Mouse (Mus musculus) kidney, adult 2 months (tissue): Measurements from ENCODE around the gene Cldn9. TPM values are rescaled to one million over a fixed set of nuclear protein-coding genes. Genes with fewer than 3 reads are reported as not detected.
A peak's percentile ranks its signal among the peaks of the same experiment; 100 is the strongest.

Experiments used
- DNase-seq: peaks from one replicate; pipeline ENCODE4 v3.0.0; 2021
- H3K27ac ChIP-seq: fragments of 200-500 bp; 2 replicates; pipeline ENCODE4 v1.5.1; 2012; ENCODE audit warnings: low read depth, low read length, control low read depth, inconsistent platforms; ENCODE audit not compliant: insufficient read depth
- H3K27me3 ChIP-seq: fragments of 200-500 bp; replicated peaks from 2 replicates; pipeline ENCODE4 v1.6.1; 2012; ENCODE audit warnings: mild to moderate bottlenecking, moderate library complexity, low read length, inconsistent platforms; ENCODE audit not compliant: control insufficient read depth, insufficient read depth
- H3K36me3 ChIP-seq: fragments of 200-500 bp; 2 replicates; pipeline ENCODE4 v1.6.1; 2012; ENCODE audit warnings: mild to moderate bottlenecking, moderate library complexity, low read length, inconsistent platforms; ENCODE audit not compliant: control insufficient read depth, insufficient read depth
- H3K4me1 ChIP-seq: fragments of 200-500 bp; 2 replicates; pipeline ENCODE4 v1.6.1; 2011; ENCODE audit warnings: low read length; ENCODE audit not compliant: control insufficient read depth, insufficient read depth
- H3K4me3 ChIP-seq: fragments of 200-500 bp; 2 replicates; pipeline ENCODE4 v1.5.1; 2011; ENCODE audit warnings: mild to moderate bottlenecking, low read depth, low read length, control low read depth; ENCODE audit not compliant: insufficient read depth
- CTCF ChIP-seq: fragments of 200-500 bp; conservative IDR thresholded peaks from 2 replicates; pipeline ENCODE4 v1.5.1; 2011; ENCODE audit warnings: low read depth, mild to moderate bottlenecking, control low read depth, low read length, moderate library complexity, mixed read lengths; ENCODE audit not compliant: insufficient read depth, insufficient read length
- POLR2A ChIP-seq: fragments of 200-500 bp; IDR thresholded peaks from one replicate; pipeline ENCODE4 v1.6.1; 2011; ENCODE audit warnings: low read depth, low read length, control low read depth
- WGBS: fragments of 180-500 bp; shearing (Covaris S2); methylation state at CpG from one replicate; pipeline ENCODE4 v1.1.7; 2018; 5-methylcytosine and 5-hydroxymethylcytosine counted together
- polyA plus RNA-seq: library from polyadenylated mRNA; depleted of rRNA; stranded (reverse); fragments of >200 nt; gene quantifications from 2 replicates; pipeline ENCODE4 v1.2.3, GENCODE M21; 2012

Cldn9 gene
- polyA plus RNA-seq, 1 experiment, result 0.14 TPM

GRCm38 (mm10) chr17:23721886-23722285, 38.1 kb upstream of the Cldn9 start:
- no peak overlapping the region for H3K4me3 ChIP-seq
- 76% methylated on average over 2 of the region's 2 CpGs for WGBS
- TF ChIP-seq POLR2A, result no peak
- TF ChIP-seq CTCF, result no peak
- no peaks in the 10 kb centered on the region for H3K27me3 ChIP-seq
- no peak overlapping the region for H3K27ac ChIP-seq
- DNase-seq, result no peak
- no peaks in the 10 kb centered on the region; the same call in 1 of the 2 replicates for H3K4me1 ChIP-seq
- no peaks in the 10 kb centered on the region for H3K36me3 ChIP-seq

DNA sequence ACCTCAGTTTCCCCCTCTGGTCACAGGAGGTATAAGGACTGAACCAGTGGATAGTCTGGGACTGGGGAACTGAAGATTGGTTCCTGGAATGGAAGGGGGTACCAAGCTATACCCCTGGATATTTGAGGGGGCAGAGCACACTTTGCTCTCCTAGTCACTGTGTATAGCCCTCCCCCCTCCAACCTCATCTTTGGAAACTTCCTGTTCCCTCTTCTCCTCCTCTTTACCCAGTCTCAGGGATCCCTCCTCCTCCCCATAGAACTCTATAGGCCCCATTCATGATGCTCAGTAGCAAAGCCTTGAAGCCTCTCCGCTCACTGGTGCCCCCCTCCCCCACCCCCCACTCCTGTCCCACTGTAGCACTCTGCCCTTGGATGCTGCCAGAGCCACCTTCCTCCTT, 35.6 kb upstream of the Cldn9 start:
- no peaks in the 10 kb centered on the region; the same call in 1 of the 2 replicates for H3K4me1 ChIP-seq
- no peaks in the 10 kb centered on the region for H3K36me3 ChIP-seq
- 39% methylated on average over 1 of the region's 1 CpGs for WGBS
- no peak for DNase-seq
- no peak overlapping the region for H3K27ac ChIP-seq
- H3K27me3 ChIP-seq, result no peaks in the 10 kb centered on the region
- TF ChIP-seq POLR2A, result no peak
- no peak for TF ChIP-seq CTCF
- no peak overlapping the region for H3K4me3 ChIP-seq

- Histone ChIP-seq H3K4me3 (no peak overlapping the region), H3K27me3 (no peaks in the 10 kb centered on the region), H3K36me3 (no peaks in the 10 kb centered on the region), H3K4me1 (no peaks in the 10 kb centered on the region; the same call in 1 of the 2 replicates), H3K27ac (no peak overlapping the region)
- 94% methylated on average over 2 of the region's 2 CpGs for WGBS
- no peak for DNase-seq
- no peak for TF ChIP-seq POLR2A
Measured at GRCm38 (mm10) chr17:23717003-23717402, 33.2 kb upstream of the Cldn9 start.

- Histone ChIP-seq H3K36me3 (no peaks in the 10 kb centered on the region), H3K27ac (no peak overlapping the region), H3K4me3 (no peak overlapping the region), H3K4me1 (no peaks in the 10 kb centered on the region), H3K27me3 (no peaks in the 10 kb centered on the region)
- peak; percentile 78 for DNase-seq
- TF ChIP-seq POLR2A, result no peak
- TF ChIP-seq CTCF, result peak; percentile 91
- WGBS, result 3% methylated on average over 3 of the region's 3 CpGs
Measured at GRCm38 (mm10) chr17:23706212-23706611, 22.4 kb upstream of the Cldn9 start.

DNA sequence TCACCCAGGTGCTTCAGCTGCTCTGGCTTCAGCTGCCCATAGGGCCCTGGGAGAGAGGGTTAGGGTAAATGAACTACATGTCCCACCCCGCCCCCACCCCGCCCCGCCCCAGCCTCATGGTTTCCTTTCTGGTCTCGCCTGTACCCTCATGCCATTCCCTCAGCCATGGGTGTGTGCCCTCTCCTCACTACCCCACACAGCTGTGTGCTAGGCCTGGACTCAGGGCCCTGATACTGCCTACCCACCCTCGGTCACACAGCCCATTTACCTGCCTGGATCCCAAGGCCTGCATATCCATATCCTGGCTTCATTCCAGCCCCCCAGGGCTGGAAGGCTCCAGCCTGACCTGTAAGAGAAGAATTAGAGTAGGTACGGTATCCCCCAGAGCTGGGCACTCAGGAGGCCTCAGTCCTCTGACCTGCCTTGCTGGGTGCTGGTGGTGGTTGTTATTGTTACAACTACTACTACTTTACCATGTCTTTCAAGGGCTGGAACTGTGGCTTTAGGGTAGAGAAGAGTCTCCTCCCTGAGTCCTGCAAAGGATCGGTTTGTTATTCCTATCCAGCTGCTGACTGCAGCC, 21.8 kb upstream of the Cldn9 start:
- no peaks in the 10 kb centered on the region for H3K27me3 ChIP-seq
- no peak for TF ChIP-seq CTCF
- TF ChIP-seq POLR2A, result no peak
- H3K27ac ChIP-seq, result no peak overlapping the region
- no peak for DNase-seq
- no peaks in the 10 kb centered on the region for H3K36me3 ChIP-seq
- no peaks in the 10 kb centered on the region for H3K4me1 ChIP-seq
- no peak overlapping the region for H3K4me3 ChIP-seq
- WGBS, result 76% methylated on average over 7 of the region's 7 CpGs

- H3K4me3 ChIP-seq, result no peak overlapping the region
- TF ChIP-seq CTCF (no peak), POLR2A (no peak)
- WGBS, result 47% methylated on average over 7 of the region's 7 CpGs
- no peaks in the 10 kb centered on the region for H3K36me3 ChIP-seq
- H3K27ac ChIP-seq, result no peak overlapping the region
- H3K4me1 ChIP-seq, result no peaks in the 10 kb centered on the region
- H3K27me3 ChIP-seq, result no peaks in the 10 kb centered on the region
- no peak for DNase-seq
Measured at GRCm38 (mm10) chr17:23704741-23705140, 20.9 kb upstream of the Cldn9 start.

DNA sequence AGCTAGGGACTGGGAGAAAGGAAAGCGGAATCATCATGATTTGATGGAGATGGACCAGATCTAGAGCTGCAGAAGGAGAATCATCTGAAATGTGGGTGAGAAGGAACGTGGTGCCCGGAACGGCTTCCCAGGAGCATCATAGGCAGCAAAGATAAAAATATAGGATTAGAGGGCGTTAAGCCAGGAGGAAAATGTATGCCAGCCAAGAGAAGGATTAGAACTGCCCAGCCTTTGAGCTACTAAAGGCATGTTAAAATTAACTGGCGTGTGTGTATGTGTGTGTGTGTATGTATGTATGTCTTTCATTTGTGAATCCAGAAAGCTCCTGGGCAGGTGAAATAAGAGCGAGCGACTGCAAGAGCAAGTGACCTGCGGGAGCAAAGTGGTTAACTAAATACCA, 19.5 kb upstream of the Cldn9 start:
- no peaks in the 10 kb centered on the region; the same call in 1 of the 2 replicates for H3K4me1 ChIP-seq
- no peaks in the 10 kb centered on the region for H3K36me3 ChIP-seq
- no peak overlapping the region for H3K27ac ChIP-seq
- H3K27me3 ChIP-seq, result no peaks in the 10 kb centered on the region
- DNase-seq, result no peak
- no peak overlapping the region for H3K4me3 ChIP-seq
- no peak for TF ChIP-seq CTCF
- no peak for TF ChIP-seq POLR2A
- WGBS, result 93% methylated on average over 9 of the region's 9 CpGs
